Mouse (Mus musculus) layer of hippocampus, postnatal 36 days (tissue): Measurements from ENCODE around the gene Nmnat2. TPM values are rescaled to one million over a fixed set of nuclear protein-coding genes. Genes with fewer than 3 reads are reported as not detected.

Experiments
- total RNA-seq, 2 experiments: library from RNA; stranded (reverse); gene quantifications; 2 replicates each; pipeline ENCODE4 v1.2.3; 2021

The Nmnat2 gene
- total RNA-seq, 2 experiments from 2014 or later: 131 to 133 TPM

Other genes with a start within 250 kb of the Nmnat2 start
- gene Apobec4, start 204.4 kb upstream of the Nmnat2 start, total RNA-seq: not detected
- gene Rgl1, start 188.6 kb upstream of the Nmnat2 start, total RNA-seq: 100 to 1,000 TPM; 116 to 122 TPM
- 100 to 1,000 TPM; 197 to 200 TPM for gene Arpc5, start 188.5 kb upstream of the Nmnat2 start, total RNA-seq
- 1 to 10 TPM; 3.1 to 4.9 TPM for gene Ncf2, start 154.8 kb upstream of the Nmnat2 start, total RNA-seq
- gene Smg7, start 52.3 kb upstream of the Nmnat2 start, total RNA-seq: 100 to 1,000 TPM in 1 of 2 experiments, 10 to 100 TPM in 1; 89.9 to 104 TPM
- 1 to 10 TPM; 1.6 to 2.1 TPM for gene Lamc2, start 231.5 kb downstream of the Nmnat2 start, total RNA-seq